8 mouse cellular contexts compared by ENCODE assay signal in the genomic region with DNA sequence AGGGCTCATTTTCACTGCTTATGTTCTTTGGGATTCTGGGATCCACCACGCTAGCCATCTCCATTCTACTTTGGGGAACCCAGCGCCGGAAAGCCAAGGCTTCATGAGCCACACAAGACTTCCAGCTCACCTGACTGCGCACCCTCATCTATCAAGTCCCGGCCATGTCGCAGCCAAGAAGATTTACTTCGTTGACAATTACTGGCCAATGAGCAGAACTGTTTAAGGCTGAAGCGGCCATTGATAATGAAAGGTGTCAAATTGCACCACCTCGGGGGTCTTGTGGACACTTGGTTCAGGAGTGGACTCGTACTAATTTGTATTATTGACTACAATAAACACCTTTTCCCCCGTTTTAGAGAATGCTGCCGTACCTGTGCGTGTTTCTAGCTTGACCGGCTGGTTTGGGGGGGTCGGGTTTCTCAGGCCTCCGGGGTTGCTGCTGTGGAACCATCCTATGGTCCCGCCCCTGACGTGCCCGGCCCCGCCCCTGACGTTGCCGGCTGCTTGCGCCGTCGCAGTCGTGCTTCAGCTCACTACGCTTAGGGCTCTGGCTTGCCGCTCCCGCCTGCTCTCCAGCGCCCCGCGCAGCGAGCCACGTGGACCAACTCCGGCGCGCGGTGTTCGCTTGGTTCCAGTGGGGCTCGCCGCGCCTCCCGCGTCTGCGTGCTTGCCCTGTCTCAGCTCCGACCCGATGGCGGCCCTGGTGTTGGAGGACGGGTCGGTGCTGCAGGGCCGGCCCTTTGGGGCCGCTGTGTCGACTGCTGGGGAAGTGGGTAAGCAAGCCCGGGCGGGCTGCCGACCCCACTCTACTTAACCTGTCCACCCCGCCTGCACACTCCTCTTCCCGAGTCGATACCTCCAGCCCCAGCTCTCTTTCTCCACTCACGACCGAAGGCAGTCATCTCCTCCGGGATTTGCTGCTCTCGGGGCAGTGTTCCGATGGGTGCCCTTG. TPM values are rescaled to one million over a fixed set of nuclear protein-coding genes. Genes with fewer than 3 reads are reported as not detected.
DNase-seq lines count a peak whose midpoint lies in the region; ATAC-seq and TF ChIP-seq lines count a peak whose summit lies in the region.

Gene Cad (plus strand): TSS at position 520 of the 955 bp plus-strand sequence.

- under 1% methylated on average over 64 of the region's 64 CpGs for WGBS in forebrain, embryonic 13.5 days
- 3% methylated on average over 64 of the region's 64 CpGs for WGBS in large intestine, adult 2 months
- 2% methylated on average over 50 of the region's 64 CpGs for WGBS in liver, postnatal 0 days (ENCODE audit: insufficient replicate concordance)
- 1% methylated on average over 62 of the region's 64 CpGs for WGBS in neural tube, embryonic 14.5 days

- H3K27me3 ChIP-seq in E14TG2a.4 (ENCODE audit: insufficient read depth, low read length) = no peaks in the 10 kb centered on the region
- H3K27me3 ChIP-seq in forebrain, embryonic 13.5 days = no peaks in the 10 kb centered on the region
- no peaks in the 10 kb centered on the region for H3K27me3 ChIP-seq in liver, postnatal 0 days (ENCODE audit: insufficient read depth, low read length)
- no peaks in the 10 kb centered on the region for H3K27me3 ChIP-seq in neural tube, embryonic 14.5 days (ENCODE audit: control insufficient read depth, insufficient read depth, low read length)

- H3K4me3 ChIP-seq in E14TG2a.4 (replicated peaks; ENCODE audit: low read length) = peak within 1 kb of the TSS; percentile 99
- peak within 1 kb of the TSS; percentile 54 for H3K4me3 ChIP-seq in forebrain, embryonic 13.5 days
- peak within 1 kb of the TSS; percentile 61 for H3K4me3 ChIP-seq in liver, postnatal 0 days (ENCODE audit: low read depth, low read length)
- peak within 1 kb of the TSS; percentile 65 for H3K4me3 ChIP-seq in neural tube, embryonic 14.5 days (ENCODE audit: low read depth, low read length)

- no peak for TF ChIP-seq CTCF in E14TG2a.4 (conservative IDR thresholded peaks at IDR 0.05; ENCODE audit: low read length)
- TF ChIP-seq CTCF in liver, postnatal 0 days (IDR thresholded peaks at IDR 0.05; ENCODE audit: low read depth) = peak; percentile 49

- H3K36me3 ChIP-seq in E14TG2a.4 (ENCODE audit: insufficient read depth, low read length) = peaks cover 53% of the 10 kb centered on the region
- peaks cover 38% of the 10 kb centered on the region for H3K36me3 ChIP-seq in forebrain, embryonic 13.5 days (ENCODE audit: poor library complexity, severe bottlenecking)
- H3K36me3 ChIP-seq in liver, postnatal 0 days (replicated peaks; ENCODE audit: insufficient read depth, low read length) = peaks cover 15% of the 10 kb centered on the region
- H3K36me3 ChIP-seq in neural tube, embryonic 14.5 days (ENCODE audit: control insufficient read depth, insufficient read depth, low read length) = no peaks in the 10 kb centered on the region

- TF ChIP-seq EP300 in liver, postnatal 0 days (IDR thresholded peaks at IDR 0.05; ENCODE audit: low read depth) = no peak

- peaks cover 53% of the 10 kb centered on the region for H3K4me1 ChIP-seq in E14TG2a.4 (replicated peaks; ENCODE audit: low read depth, low read length)
- H3K4me1 ChIP-seq in forebrain, embryonic 13.5 days = peaks cover 23% of the 10 kb centered on the region
- peaks cover 17% of the 10 kb centered on the region for H3K4me1 ChIP-seq in liver, postnatal 0 days (ENCODE audit: insufficient read depth)
- peaks cover 12% of the 10 kb centered on the region for H3K4me1 ChIP-seq in neural tube, embryonic 14.5 days (ENCODE audit: control insufficient read depth, insufficient read depth, low read length)

- peak within 1 kb of the TSS; percentile 83 for H3K9ac ChIP-seq in forebrain, embryonic 13.5 days
- H3K9ac ChIP-seq in liver, postnatal 0 days (replicated peaks) = peak within 1 kb of the TSS; percentile 71
- peak within 1 kb of the TSS; percentile 63 for H3K9ac ChIP-seq in neural tube, embryonic 14.5 days (replicated peaks; ENCODE audit: low read depth, low read length)

- H3K27ac ChIP-seq in forebrain, embryonic 13.5 days = peak within 1 kb of the TSS; percentile 52
- H3K27ac ChIP-seq in liver, postnatal 0 days (ENCODE audit: low read depth) = peak within 1 kb of the TSS; percentile 17
- H3K27ac ChIP-seq in neural tube, embryonic 14.5 days (ENCODE audit: low read depth, low read length) = peak within 1 kb of the TSS; percentile 72

- DNase-seq in c-Kit-positive CD71-positive TER-119-positive erythroid progenitor cells, embryonic 14.5 days (ENCODE audit: low spot score) = peak; percentile 88
- DNase-seq in heart, postnatal 10 days = peak; percentile 97
- peak; percentile 63 for DNase-seq in large intestine, adult 2 months (ENCODE audit: low read depth, low spot score)
- peak; percentile 96 for DNase-seq in liver, postnatal 0 days
- peak; percentile 98 for DNase-seq in testis, postnatal 10 days (ENCODE audit: low spot score)

- intact Hi-C loops in heart, postnatal 10 days (cut with DNase I) = loop anchor here (5.0 kb wide), 1 partner anchor 58 kb away; no protein-coding TSS in a partner anchor

- peak; percentile 99 for ATAC-seq in forebrain, embryonic 13.5 days
- peak; percentile 99 for ATAC-seq in liver, postnatal 0 days
- ATAC-seq in neural tube, embryonic 14.5 days (ENCODE audit: low read depth) = peak; percentile 99

- no peaks in the 10 kb centered on the region for H3K9me3 ChIP-seq in E14TG2a.4 (ENCODE audit: low read length)
- no peaks in the 10 kb centered on the region for H3K9me3 ChIP-seq in forebrain, embryonic 13.5 days (replicated peaks)
- no peaks in the 10 kb centered on the region for H3K9me3 ChIP-seq in liver, postnatal 0 days (ENCODE audit: low read length)
- H3K9me3 ChIP-seq in neural tube, embryonic 14.5 days (ENCODE audit: control insufficient read depth, low read length) = no peaks in the 10 kb centered on the region

- peak within 1 kb of the TSS; percentile 85 for H3K4me2 ChIP-seq in forebrain, embryonic 13.5 days
- H3K4me2 ChIP-seq in liver, postnatal 0 days (ENCODE audit: low read depth, low read length) = peak within 1 kb of the TSS; percentile 99
- H3K4me2 ChIP-seq in neural tube, embryonic 14.5 days (ENCODE audit: low read depth, low read length) = peak within 1 kb of the TSS; percentile 95

RNA-seq across cellular contexts. Expression of gene Cad, which starts in this region (rescaled TPM):
- 24.2 and 28.6 TPM in 2 replicates for polyA plus RNA-seq in forebrain, embryonic 13.5 days (2015; fragmentation: Nextera tagmentation; extraction: Ambion mirVana)
- 10 to 100 TPM; 19.1 to 21.7 TPM for total RNA-seq in heart, postnatal 10 days (2021)
- polyA plus RNA-seq in large intestine, adult 2 months (2012; rRNA removed) = 15.1 and 21.2 TPM in 2 replicates
- polyA plus RNA-seq in liver, postnatal 0 days (2015; fragmentation: Nextera tagmentation; extraction: Ambion mirVana) = 3.1 and 4.2 TPM in 2 replicates
- 10.4 and 10.6 TPM in 2 replicates for polyA plus RNA-seq in neural tube, embryonic 14.5 days (2014; fragmentation: Nextera tagmentation; extraction: Ambion mirVana)

Comparison
In these comparisons a context has a peak if more than half of its experiments do, and no peak if none do; other contexts are left out.
1. Peak in every context shown above with its lines: DNase-seq, ATAC-seq, H3K4me3 ChIP-seq and H3K27ac ChIP-seq.
2. H3K27ac ChIP-seq: peak in every context shown above with its lines; median percentile 72 in neural tube, embryonic 14.5 days; 52 in forebrain, embryonic 13.5 days; 17 in liver, postnatal 0 days.